8 mouse cellular contexts compared by ENCODE assay signal in the genomic region with DNA sequence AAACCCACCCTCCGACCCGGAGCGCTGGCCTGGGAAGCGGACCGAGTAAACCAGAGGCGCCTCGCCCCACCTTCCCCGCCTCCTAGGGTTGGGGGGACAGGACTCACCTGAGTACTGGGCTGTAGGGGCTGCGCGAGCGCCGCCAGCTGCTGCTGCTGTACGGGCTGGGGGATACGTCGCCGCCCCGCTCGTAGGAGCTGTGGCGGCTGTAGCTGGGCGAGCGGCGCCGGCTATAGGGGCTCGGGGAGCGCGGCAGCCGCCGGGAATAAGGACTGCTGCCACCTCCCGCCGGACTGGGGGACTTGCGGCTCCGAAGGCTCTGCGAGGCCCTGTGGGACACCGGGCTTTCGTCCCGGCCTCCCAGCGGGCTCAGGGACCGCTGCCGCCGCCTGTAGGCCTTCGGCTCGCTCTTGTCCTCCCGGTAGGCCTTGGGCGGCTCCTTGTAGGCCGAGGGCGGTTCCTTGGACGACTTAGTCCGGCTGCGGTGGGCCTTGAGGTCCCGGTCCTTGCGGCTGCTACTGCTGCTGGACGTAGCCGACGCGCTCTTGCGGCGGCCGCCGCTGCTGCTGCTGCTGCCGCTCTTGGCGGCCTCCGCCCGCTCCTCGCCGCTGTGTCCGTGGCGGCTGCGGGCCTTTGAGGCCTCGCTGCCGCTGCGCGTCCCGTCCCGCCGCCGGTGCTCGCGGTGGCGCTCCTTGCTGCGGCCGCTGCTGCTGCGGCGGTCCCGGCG. TPM values are rescaled to one million over a fixed set of nuclear protein-coding genes. Genes with fewer than 3 reads are reported as not detected.
DNase-seq lines count a peak whose midpoint lies in the region; ATAC-seq and TF ChIP-seq lines count a peak whose summit lies in the region.

No protein-coding gene starts in this region.

- peak; percentile 30 for TF ChIP-seq CTCF in bone marrow, adult 2 months (IDR thresholded peaks at IDR 0.05; ENCODE audit: control insufficient read depth, insufficient read depth, low read length)

- peak overlapping the region; percentile 99 for H3K4me3 ChIP-seq in bone marrow, adult 2 months (replicated peaks; ENCODE audit: control insufficient read depth, low read depth, low read length)
- peak overlapping the region; percentile 97 for H3K4me3 ChIP-seq in embryonic facial prominence, embryonic 15.5 days (replicated peaks)
- peak overlapping the region; percentile 99 for H3K4me3 ChIP-seq in heart, embryonic 10.5 days
- H3K4me3 ChIP-seq in kidney, embryonic 15.5 days (replicated peaks): peak overlapping the region; percentile 100

- H3K9ac ChIP-seq in embryonic facial prominence, embryonic 15.5 days: peak overlapping the region; percentile 96
- H3K9ac ChIP-seq in kidney, embryonic 15.5 days: peak overlapping the region; percentile 99

- no peak for TF ChIP-seq POLR2A in bone marrow, adult 2 months (IDR thresholded peaks at IDR 0.05; ENCODE audit: borderline replicate concordance, control insufficient read depth, low read depth, low read length)

- H3K4me1 ChIP-seq in bone marrow, adult 2 months (ENCODE audit: control insufficient read depth, insufficient read depth, low read length): no peaks in the 10 kb centered on the region; the same call in 1 of the 2 replicates
- H3K4me1 ChIP-seq in embryonic facial prominence, embryonic 15.5 days: peaks cover 6% of the 10 kb centered on the region; the same call in 1 of the 2 replicates
- H3K4me1 ChIP-seq in heart, embryonic 10.5 days: peaks cover 4% of the 10 kb centered on the region; the same call in 1 of the 2 replicates
- H3K4me1 ChIP-seq in kidney, embryonic 15.5 days: peaks cover 8% of the 10 kb centered on the region; the same call in 1 of the 2 replicates

- H3K9me3 ChIP-seq in embryonic facial prominence, embryonic 15.5 days (replicated peaks): no peaks in the 10 kb centered on the region
- no peaks in the 10 kb centered on the region for H3K9me3 ChIP-seq in heart, embryonic 10.5 days
- no peaks in the 10 kb centered on the region for H3K9me3 ChIP-seq in kidney, embryonic 15.5 days (replicated peaks)

- ATAC-seq in embryonic facial prominence, embryonic 15.5 days (ENCODE audit: insufficient number of reproducible peaks, low FRiP score, low TSS enrichment, low read depth): peak; percentile 5; the same call in 1 of the 2 replicates
- ATAC-seq in kidney, embryonic 15.5 days (replicated peaks; ENCODE audit: low FRiP score): peak; percentile 45

- under 1% methylated on average over 84 of the region's 85 CpGs for WGBS in bone marrow, adult 2 months
- under 1% methylated on average over 85 of the region's 85 CpGs for WGBS in embryonic facial prominence, embryonic 15.5 days
- under 1% methylated on average over 85 of the region's 85 CpGs for WGBS in heart, embryonic 10.5 days
- WGBS in kidney, embryonic 15.5 days: under 1% methylated on average over 82 of the region's 85 CpGs

- peak overlapping the region; percentile 82 for H3K4me2 ChIP-seq in embryonic facial prominence, embryonic 15.5 days (replicated peaks)
- H3K4me2 ChIP-seq in kidney, embryonic 15.5 days: peak overlapping the region; percentile 70

- peak overlapping the region; percentile 96 for H3K27ac ChIP-seq in bone marrow, adult 2 months (ENCODE audit: control insufficient read depth, insufficient read depth, low read depth, low read length, poor library complexity)
- H3K27ac ChIP-seq in embryonic facial prominence, embryonic 15.5 days (replicated peaks): peak overlapping the region; percentile 98
- peak overlapping the region; percentile 97 for H3K27ac ChIP-seq in heart, embryonic 10.5 days
- peak overlapping the region; percentile 99 for H3K27ac ChIP-seq in kidney, embryonic 15.5 days

- H3K27me3 ChIP-seq in embryonic facial prominence, embryonic 15.5 days: no peaks in the 10 kb centered on the region
- H3K27me3 ChIP-seq in heart, embryonic 10.5 days (ENCODE audit: insufficient read depth, poor library complexity, severe bottlenecking): no peaks in the 10 kb centered on the region
- no peaks in the 10 kb centered on the region for H3K27me3 ChIP-seq in kidney, embryonic 15.5 days

- peak; percentile 74 for DNase-seq in 416B (ENCODE audit: low read depth)
- DNase-seq in heart, embryonic 10.5 days (ENCODE audit: low spot score): peak; percentile 89
- peak; percentile 84 for DNase-seq in liver
- peak; percentile 41 to 57 for DNase-seq in monocyte, adult 2 months (ENCODE audit: low read depth in 1 of 2, low spot score in 2 of 2)
- peak; percentile 62 to 75 for DNase-seq in spleen, postnatal 14 days (ENCODE audit: low spot score in 2 of 2)

- 0 out of 2 replicates have a peak, but pooled peaks cover 4% of the 10 kb centered on the region for H3K36me3 ChIP-seq in embryonic facial prominence, embryonic 15.5 days
- peaks cover 10% of the 10 kb centered on the region; the same call in 1 of the 2 replicates for H3K36me3 ChIP-seq in heart, embryonic 10.5 days
- H3K36me3 ChIP-seq in kidney, embryonic 15.5 days: 0 out of 2 replicates have a peak, but pooled peaks cover 9% of the 10 kb centered on the region

RNA-seq across cellular contexts. Expression of a gene that starts 1.4 kb away (rescaled TPM):
- polyA plus RNA-seq in bone marrow, adult 2 months (2011; ENCODE audit: insufficient read depth, insufficient read length, low replicate concordance, missing spikeins): 12.4 and 15.5 TPM in 2 replicates
- polyA plus RNA-seq in embryonic facial prominence, embryonic 15.5 days (2015; fragmentation: Nextera tagmentation; extraction: Ambion mirVana): 13.1 and 14.5 TPM in 2 replicates
- polyA plus RNA-seq in heart, embryonic 10.5 days (2016; fragmentation: Nextera tagmentation; extraction: Ambion mirVana): 11.7 and 13.5 TPM in 2 replicates
- 14.7 and 15.3 TPM in 2 replicates for polyA plus RNA-seq in kidney, embryonic 15.5 days (2015; fragmentation: Nextera tagmentation; extraction: Ambion mirVana)

Comparison
In these comparisons a context has a peak if more than half of its experiments do, and no peak if none do; other contexts are left out.
1. Peak in every context shown above with its lines: DNase-seq, ATAC-seq, H3K4me3 ChIP-seq and H3K27ac ChIP-seq.